Mouse (Mus musculus) common myeloid progenitor, adult 5-6 weeks (primary cell): ENCODE results near the gene Treml4. TPM values are rescaled to one million over a fixed set of nuclear protein-coding genes. Genes with fewer than 3 reads are reported as not detected.
A peak's percentile ranks its signal among the peaks of the same experiment; 100 is the strongest.

Source experiments
- ATAC-seq: replicated peaks from 2 replicates; pipeline ENCODE4 v1.8.0; 2016; ENCODE audit warnings: low read depth, mild to moderate bottlenecking, moderate TSS enrichment, inconsistent platforms; ENCODE audit not compliant: poor library complexity, severe bottlenecking
- total RNA-seq: library from RNA; stranded (forward); fragments of 200-1000, 187-1606 nt; gene quantifications from 2 replicates; pipeline ENCODE4 v1.2.3, GENCODE M21; 2017

Treml4 gene
- total RNA-seq: 0.58 TPM in 1 of 2 replicates, not detected in the other

- peak; percentile 35 for ATAC-seq
These were observed at the start of gene Treml4 for GRCm38 (mm10) chr17:48263741-48264362. Gene Treml4, plus strand, starts transcription at chr17:48264295.

GRCm38 (mm10) chr17:48215429-48215828, 48.7 kb upstream of the Treml4 start:
- no peak for ATAC-seq

GRCm38 (mm10) chr17:48230680-48231079, 33.4 kb upstream of the Treml4 start:
- ATAC-seq: peak; percentile 83

- ATAC-seq: peak; percentile 83
These were observed 31.6 kb upstream of the Treml4 start, which contains the start of gene Trem1 for GRCm38 (mm10) chr17:48232518-48232917. Gene Trem1, plus strand, starts transcription at chr17:48232768.

GRCm38 (mm10) chr17:48233789-48234188, 30.3 kb upstream of the Treml4 start:
- ATAC-seq: no peak

- ATAC-seq: no peak
These were observed 29.5 kb upstream of the Treml4 start for GRCm38 (mm10) chr17:48234550-48234949.

GRCm38 (mm10) chr17:48235773-48236370, 28.2 kb upstream of the Treml4 start:
- no peak for ATAC-seq

GRCm38 (mm10) chr17:48237621-48238020, 26.5 kb upstream of the Treml4 start:
- ATAC-seq: no peak

GRCm38 (mm10) chr17:48247221-48247928, 16.7 kb upstream of the Treml4 start, which contains the start of gene Trem3:
Gene Trem3, plus strand, starts transcription at chr17:48247777.
- peak; percentile 81 for ATAC-seq

GRCm38 (mm10) chr17:48249039-48249438, 15.1 kb upstream of the Treml4 start:
- no peak for ATAC-seq

- ATAC-seq: no peak
These were observed 14.6 kb upstream of the Treml4 start for GRCm38 (mm10) chr17:48249501-48249900.

GRCm38 (mm10) chr17:48250631-48251030, 13.5 kb upstream of the Treml4 start:
- ATAC-seq: no peak

GRCm38 (mm10) chr17:48256575-48256974, 7.5 kb upstream of the Treml4 start:
- no peak for ATAC-seq

GRCm38 (mm10) chr17:48261868-48262267, 2.2 kb upstream of the Treml4 start:
- ATAC-seq: 0 out of 2 replicates have a peak, but pooled peaks have one; percentile 47

- ATAC-seq: no peak
These were observed 567 bp downstream of the Treml4 start for GRCm38 (mm10) chr17:48264662-48265061.

- no peak for ATAC-seq
These were observed 2.0 kb downstream of the Treml4 start for GRCm38 (mm10) chr17:48266138-48266537.

GRCm38 (mm10) chr17:48266610-48267304, 2.7 kb downstream of the Treml4 start:
- ATAC-seq: no peak

- ATAC-seq: peak; percentile 74
These were observed 3.5 kb downstream of the Treml4 start for GRCm38 (mm10) chr17:48267591-48267990.

- ATAC-seq: no peak
These were observed 4.2 kb downstream of the Treml4 start for GRCm38 (mm10) chr17:48268276-48268675.

GRCm38 (mm10) chr17:48269833-48270232, 5.7 kb downstream of the Treml4 start:
- no peak for ATAC-seq
